Mouse (Mus musculus) lung, adult 2 months (tissue): ENCODE data around the gene Manbal.

Source experiments
- CTCF ChIP-seq: fragments of 200-500 bp; IDR thresholded peaks from 2 replicates; pipeline ENCODE4 v1.5.1; 2011; ENCODE audit warnings: mild to moderate bottlenecking, low read length, control low read depth; ENCODE audit not compliant: insufficient read depth
- POLR2A ChIP-seq: fragments of 200-500 bp; IDR thresholded peaks from 2 replicates; pipeline ENCODE4 v1.6.1; 2011; ENCODE audit warnings: low read depth, mild to moderate bottlenecking, control low read depth, low read length, borderline replicate concordance; ENCODE audit errors: extremely low read depth

DNA sequence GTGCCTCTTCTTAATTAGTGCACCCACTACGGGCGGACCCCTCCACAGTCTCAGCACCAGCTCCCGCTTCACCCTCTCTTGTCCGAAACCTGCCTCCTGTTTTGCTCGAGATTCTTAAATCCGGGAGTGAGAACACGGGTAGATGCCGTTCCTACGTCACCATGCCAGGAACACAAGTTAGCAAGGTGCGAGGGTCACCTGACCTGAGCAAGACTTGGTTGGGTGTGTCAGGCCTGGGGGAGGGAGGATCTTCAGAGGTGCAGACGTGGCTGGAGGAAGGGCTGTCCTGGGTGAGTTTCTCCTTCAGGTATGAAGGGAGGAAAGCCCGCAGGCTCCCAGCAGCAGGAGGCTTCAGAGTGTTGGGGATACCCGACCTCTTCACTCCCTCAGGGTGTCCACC, 50.8 kb downstream of the Manbal start, which contains the start of gene Src:
- TF ChIP-seq POLR2A = peak; percentile 5; the same call in 1 of the 2 replicates
- no peak for TF ChIP-seq CTCF
